Mouse (Mus musculus): ENCODE data around the gene Cntnap5a. TPM values are rescaled to one million over a fixed set of nuclear protein-coding genes. Genes with fewer than 3 reads are reported as not detected.
A peak's percentile ranks its signal among the peaks of the same experiment; 100 is the strongest.

Cntnap5a gene
- polyA plus RNA-seq, 1 experiment from 2014 or later: 0.07 TPM

DNA sequence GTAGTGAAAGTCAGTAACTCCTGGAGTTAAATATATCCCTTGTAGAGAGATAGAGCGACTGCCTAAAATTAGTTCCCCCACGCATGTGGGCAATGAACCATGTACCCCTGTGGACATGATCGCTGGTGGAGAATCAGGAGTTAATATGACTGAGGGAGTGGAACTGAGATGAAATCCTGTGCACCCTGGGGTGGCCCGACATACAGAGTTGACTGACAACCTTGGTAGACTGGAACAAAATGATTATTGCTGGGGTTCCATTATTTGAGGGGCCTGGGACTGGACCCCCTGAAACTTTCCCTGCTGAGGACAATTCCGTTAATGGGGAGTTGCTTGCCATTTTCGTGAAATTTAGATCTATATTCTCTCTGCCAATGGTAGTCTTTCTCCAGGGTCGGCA, 683.0 kb downstream of the Cntnap5a start:
- Histone ChIP-seq H3K9me3 (ENCODE audit: control insufficient read depth, low read length) (no peaks in the 10 kb centered on the region), H3K4me2 (no peak overlapping the region), H3K4me3 (ENCODE audit: low read depth, low read length) (no peak overlapping the region), H3K9ac (ENCODE audit: low read length) (no peak overlapping the region), H3K4me1 (ENCODE audit: control insufficient read depth, insufficient read depth, low read length) (peaks cover 6% of the 10 kb centered on the region), H3K27ac (ENCODE audit: low read depth, low read length) (no peak overlapping the region; the same call in 1 of the 2 replicates), H3K27me3 (ENCODE audit: control insufficient read depth, insufficient read depth, low read length) (no peaks in the 10 kb centered on the region), H3K36me3 (ENCODE audit: control insufficient read depth, insufficient read depth, low read length) (no peaks in the 10 kb centered on the region)
- WGBS: 25% methylated on average over 7 of the region's 7 CpGs
- ATAC-seq (ENCODE audit: low FRiP score) (0 out of 2 replicates have a peak, but pooled peaks have one; percentile 36), DNase-seq (ENCODE audit: low spot score, missing footprints) (no peak)

DNA sequence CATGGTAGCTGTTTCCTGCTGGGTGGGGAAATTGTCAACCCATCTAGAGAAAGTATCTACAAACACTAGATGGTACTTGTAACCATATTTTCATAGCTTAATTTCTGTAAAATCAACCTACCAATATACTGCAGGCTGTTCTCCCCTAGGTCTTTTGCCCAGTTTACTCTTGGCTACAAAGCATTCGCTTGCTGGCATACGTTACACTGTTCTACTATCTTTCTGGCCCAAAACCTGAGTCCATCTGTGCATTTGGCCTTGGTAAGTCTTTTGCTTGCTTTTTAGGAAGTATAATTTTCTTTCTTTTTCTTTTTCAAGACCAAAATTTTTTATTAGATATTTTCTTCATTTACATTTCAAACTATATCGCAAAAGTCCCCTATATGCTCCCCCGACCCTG, 686.3 kb downstream of the Cntnap5a start:
- Histone ChIP-seq H3K27ac (ENCODE audit: low read depth, low read length) (no peak overlapping the region), H3K4me3 (ENCODE audit: low read depth, low read length) (no peak overlapping the region), H3K4me2 (no peak overlapping the region), H3K27me3 (ENCODE audit: control insufficient read depth, insufficient read depth, low read length) (no peaks in the 10 kb centered on the region), H3K9ac (ENCODE audit: low read length) (no peak overlapping the region), H3K9me3 (ENCODE audit: control insufficient read depth, low read length) (no peaks in the 10 kb centered on the region), H3K4me1 (ENCODE audit: control insufficient read depth, insufficient read depth, low read length) (peaks cover 6% of the 10 kb centered on the region), H3K36me3 (ENCODE audit: control insufficient read depth, insufficient read depth, low read length) (no peaks in the 10 kb centered on the region)
- DNase-seq (ENCODE audit: low spot score, missing footprints) (no peak), ATAC-seq (ENCODE audit: low FRiP score) (no peak)
- 96% methylated on average over 4 of the region's 4 CpGs for WGBS

DNA sequence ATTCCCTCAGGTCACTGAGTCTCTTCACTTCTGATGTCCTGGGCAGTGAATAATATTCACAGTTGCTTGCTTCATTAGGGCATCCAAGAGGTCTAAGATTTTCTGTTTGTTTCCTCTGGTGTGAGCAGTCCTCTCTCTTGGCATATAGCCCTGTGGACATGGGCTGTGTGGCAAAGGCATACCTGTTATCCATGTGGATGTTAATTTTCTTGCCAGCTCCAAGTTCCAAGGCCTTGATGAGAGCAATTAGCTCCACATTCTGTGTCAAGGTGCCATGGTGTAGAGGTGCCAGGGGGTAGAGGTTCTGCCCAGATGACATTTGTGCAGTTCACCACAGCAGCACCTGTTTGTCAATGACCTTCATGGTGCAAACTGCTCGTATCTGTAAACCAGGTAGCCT, 689.0 kb downstream of the Cntnap5a start:
- Histone ChIP-seq H3K4me1 (ENCODE audit: control insufficient read depth, insufficient read depth, low read length) (no peaks in the 10 kb centered on the region), H3K4me2 (no peak overlapping the region), H3K36me3 (ENCODE audit: control insufficient read depth, insufficient read depth, low read length) (no peaks in the 10 kb centered on the region), H3K27me3 (ENCODE audit: control insufficient read depth, insufficient read depth, low read length) (no peaks in the 10 kb centered on the region), H3K9me3 (ENCODE audit: control insufficient read depth, low read length) (no peaks in the 10 kb centered on the region), H3K4me3 (ENCODE audit: low read depth, low read length) (no peak overlapping the region), H3K27ac (ENCODE audit: low read depth, low read length) (no peak overlapping the region), H3K9ac (ENCODE audit: low read length) (no peak overlapping the region)
- ATAC-seq (ENCODE audit: low FRiP score): no peak
- 74% methylated on average over 1 of the region's 1 CpGs for WGBS
- no peak for DNase-seq (ENCODE audit: low spot score, missing footprints)

DNA sequence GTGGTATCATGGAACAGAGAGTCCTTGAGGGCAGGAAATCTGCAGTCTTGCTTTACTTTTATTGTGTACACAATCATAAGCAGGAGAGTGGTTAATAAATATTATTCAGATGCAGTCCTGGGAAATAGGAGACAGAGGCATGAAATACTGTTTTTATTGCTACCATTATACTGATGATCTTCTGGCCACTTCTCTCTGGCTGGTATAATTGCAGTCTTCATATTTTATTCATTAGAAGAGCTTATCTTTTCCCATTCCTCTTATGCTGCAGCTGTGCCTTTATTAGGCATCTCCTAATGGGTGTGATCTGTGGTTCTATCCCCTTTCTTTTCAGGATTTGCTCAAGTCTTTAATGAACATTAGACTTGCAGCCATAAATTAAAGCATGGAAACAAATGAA, 707.8 kb downstream of the Cntnap5a start:
- Histone ChIP-seq H3K36me3 (ENCODE audit: control insufficient read depth, insufficient read depth, low read length) (no peaks in the 10 kb centered on the region), H3K9me3 (ENCODE audit: control insufficient read depth, low read length) (no peaks in the 10 kb centered on the region), H3K9ac (ENCODE audit: low read length) (no peak overlapping the region), H3K4me3 (ENCODE audit: low read depth, low read length) (no peak overlapping the region), H3K4me1 (ENCODE audit: control insufficient read depth, insufficient read depth, low read length) (no peaks in the 10 kb centered on the region), H3K27ac (ENCODE audit: low read depth, low read length) (no peak overlapping the region), H3K27me3 (ENCODE audit: control insufficient read depth, insufficient read depth, low read length) (no peaks in the 10 kb centered on the region), H3K4me2 (no peak overlapping the region)
- peak; percentile 70; the same call in 1 of the 2 replicates for ATAC-seq (ENCODE audit: low FRiP score)
- DNase-seq (ENCODE audit: low spot score, missing footprints): peak; percentile 69

DNA sequence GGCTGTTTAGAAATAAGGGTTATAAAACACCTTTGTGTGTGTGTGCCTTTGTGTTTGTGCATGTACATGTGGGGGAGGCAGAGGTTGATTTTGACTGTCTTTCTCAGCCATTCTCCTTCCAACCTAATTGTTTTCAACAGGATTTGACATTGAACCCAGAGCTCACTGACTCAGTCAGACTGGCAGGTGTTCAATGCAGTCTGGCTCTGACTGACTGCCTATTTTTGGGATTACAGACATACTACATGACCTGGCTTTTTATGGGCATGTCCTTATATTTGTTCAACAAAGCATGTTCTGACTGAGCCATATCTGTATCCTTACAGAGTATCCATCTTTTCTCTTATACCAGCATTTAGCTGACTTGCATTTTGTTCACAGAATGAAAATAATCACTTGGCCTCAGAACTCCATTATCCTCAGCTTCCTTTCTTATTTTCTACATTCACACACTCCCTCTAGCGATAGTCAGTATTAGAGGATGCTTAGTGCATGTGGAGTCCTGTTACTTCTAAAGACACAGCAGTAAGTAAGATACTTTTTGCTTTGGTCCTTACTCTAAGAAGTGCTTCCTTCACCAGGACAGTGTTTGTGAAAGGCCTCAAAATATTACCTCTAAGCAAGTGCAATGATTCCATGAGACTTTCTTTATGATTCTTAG, 717.6 kb downstream of the Cntnap5a start:
- H3K4me1 ChIP-seq (ENCODE audit: control insufficient read depth, insufficient read depth, low read length): no peaks in the 10 kb centered on the region
- no peak for ATAC-seq (ENCODE audit: low FRiP score)
- no peaks in the 10 kb centered on the region for H3K27me3 ChIP-seq (ENCODE audit: control insufficient read depth, insufficient read depth, low read length)
- H3K4me3 ChIP-seq (ENCODE audit: low read depth, low read length): no peak overlapping the region
- no peaks in the 10 kb centered on the region for H3K9me3 ChIP-seq (ENCODE audit: control insufficient read depth, low read length)
- no peaks in the 10 kb centered on the region for H3K36me3 ChIP-seq (ENCODE audit: control insufficient read depth, insufficient read depth, low read length)
- DNase-seq (ENCODE audit: low spot score, missing footprints): no peak
- H3K9ac ChIP-seq (ENCODE audit: low read length): no peak overlapping the region
- no peak overlapping the region for H3K4me2 ChIP-seq
- H3K27ac ChIP-seq (ENCODE audit: low read depth, low read length): no peak overlapping the region
- 74% methylated on average over 1 of the region's 1 CpGs for WGBS

DNA sequence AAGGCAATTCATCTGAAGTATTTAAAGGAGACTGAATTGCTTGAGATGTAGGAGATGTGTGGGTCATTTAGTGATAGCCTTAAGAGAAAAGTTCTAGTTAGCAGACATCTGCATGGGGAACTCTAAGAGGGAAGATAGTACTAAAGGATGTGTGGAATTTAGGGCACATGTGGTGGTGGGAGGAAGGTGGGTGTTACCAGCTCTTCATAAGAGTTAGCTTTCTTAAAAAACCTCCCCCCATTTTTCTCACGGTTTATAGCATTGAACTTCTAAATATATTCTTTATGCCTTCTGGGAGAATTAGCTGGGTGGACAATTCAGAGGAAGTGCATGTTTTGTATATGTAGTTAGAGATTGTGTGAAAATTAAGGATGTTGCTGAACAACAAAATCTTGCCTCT, 725.3 kb downstream of the Cntnap5a start:
- Histone ChIP-seq H3K9me3 (ENCODE audit: control insufficient read depth, low read length) (no peaks in the 10 kb centered on the region), H3K4me1 (ENCODE audit: control insufficient read depth, insufficient read depth, low read length) (no peaks in the 10 kb centered on the region), H3K9ac (ENCODE audit: low read length) (no peak overlapping the region), H3K4me3 (ENCODE audit: low read depth, low read length) (no peak overlapping the region), H3K27me3 (ENCODE audit: control insufficient read depth, insufficient read depth, low read length) (no peaks in the 10 kb centered on the region), H3K36me3 (ENCODE audit: control insufficient read depth, insufficient read depth, low read length) (no peaks in the 10 kb centered on the region), H3K27ac (ENCODE audit: low read depth, low read length) (no peak overlapping the region), H3K4me2 (no peak overlapping the region)
- ATAC-seq (ENCODE audit: low FRiP score) (no peak), DNase-seq (ENCODE audit: low spot score, missing footprints) (no peak)
- 93% methylated on average over 1 of the region's 1 CpGs for WGBS

DNA sequence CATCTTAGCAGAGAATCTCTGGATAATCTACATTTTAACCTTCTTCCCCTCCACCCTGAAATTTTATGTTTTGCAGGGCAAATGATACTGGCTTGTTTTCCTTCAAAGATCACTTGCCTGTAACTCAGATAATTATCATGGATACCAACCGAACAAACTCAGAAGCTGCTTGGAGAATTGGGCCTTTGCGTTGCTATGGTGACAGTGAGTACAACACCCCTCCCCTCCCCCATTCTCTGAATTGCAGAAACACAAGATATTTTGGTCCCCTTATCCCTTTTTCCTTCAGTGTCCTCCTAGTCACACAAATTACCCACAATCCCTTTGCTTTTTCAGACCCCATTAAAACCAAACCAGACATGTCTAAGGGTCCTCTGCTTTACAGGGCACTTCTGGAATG, 743.8 kb downstream of the Cntnap5a start:
- no peaks in the 10 kb centered on the region for H3K9me3 ChIP-seq (ENCODE audit: control insufficient read depth, low read length)
- ATAC-seq (ENCODE audit: low FRiP score): peak; percentile 44; the same call in 1 of the 2 replicates
- H3K27me3 ChIP-seq (ENCODE audit: control insufficient read depth, insufficient read depth, low read length): no peaks in the 10 kb centered on the region
- H3K9ac ChIP-seq (ENCODE audit: low read length): no peak overlapping the region
- no peak overlapping the region for H3K4me3 ChIP-seq (ENCODE audit: low read depth, low read length)
- no peak overlapping the region for H3K4me2 ChIP-seq
- no peaks in the 10 kb centered on the region for H3K36me3 ChIP-seq (ENCODE audit: control insufficient read depth, insufficient read depth, low read length)
- DNase-seq (ENCODE audit: low spot score, missing footprints): no peak
- 56% methylated on average over 2 of the region's 2 CpGs for WGBS
- H3K4me1 ChIP-seq (ENCODE audit: control insufficient read depth, insufficient read depth, low read length): peaks cover 4% of the 10 kb centered on the region; the same call in 1 of the 2 replicates
- no peak overlapping the region for H3K27ac ChIP-seq (ENCODE audit: low read depth, low read length)

DNA sequence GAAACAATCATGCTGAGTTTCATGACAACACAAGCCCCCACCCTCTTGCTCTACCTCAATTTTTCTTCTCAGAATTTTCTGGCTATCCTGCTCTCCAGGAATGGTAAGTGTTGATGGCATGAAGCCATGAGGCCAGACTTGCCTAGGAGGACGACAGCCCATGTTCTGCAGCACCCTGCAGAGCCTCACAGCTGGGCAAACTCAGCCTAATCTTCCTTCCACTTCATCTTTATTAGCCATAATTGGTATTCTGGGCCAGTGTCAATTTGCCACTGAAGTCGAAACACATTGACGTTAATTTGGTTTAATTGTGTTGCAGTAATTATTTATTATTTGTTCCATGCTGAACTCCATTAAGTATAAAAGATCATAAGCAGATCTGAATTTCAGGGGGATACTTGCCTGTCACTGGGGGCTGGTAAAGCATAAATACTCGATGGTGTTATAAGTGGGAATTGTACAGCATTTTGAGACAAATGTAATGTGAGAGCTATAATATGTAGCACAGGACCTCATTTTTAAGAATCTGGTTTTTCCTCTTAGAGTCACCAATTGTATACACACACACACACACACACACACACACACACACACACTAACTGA, 770.7 kb downstream of the Cntnap5a start:
- DNase-seq (ENCODE audit: low spot score, missing footprints) (no peak), ATAC-seq (ENCODE audit: low FRiP score) (no peak)
- no peak overlapping the region for H3K4me2 ChIP-seq
- H3K27me3 ChIP-seq (ENCODE audit: control insufficient read depth, insufficient read depth, low read length): no peaks in the 10 kb centered on the region
- H3K9ac ChIP-seq (ENCODE audit: low read length): no peak overlapping the region
- no peaks in the 10 kb centered on the region for H3K36me3 ChIP-seq (ENCODE audit: control insufficient read depth, insufficient read depth, low read length)
- H3K9me3 ChIP-seq (ENCODE audit: control insufficient read depth, low read length): no peaks in the 10 kb centered on the region
- H3K4me1 ChIP-seq (ENCODE audit: control insufficient read depth, insufficient read depth, low read length): no peaks in the 10 kb centered on the region
- no peak overlapping the region for H3K4me3 ChIP-seq (ENCODE audit: low read depth, low read length)
- 78% methylated on average over 4 of the region's 4 CpGs for WGBS
- no peak overlapping the region for H3K27ac ChIP-seq (ENCODE audit: low read depth, low read length)

DNA sequence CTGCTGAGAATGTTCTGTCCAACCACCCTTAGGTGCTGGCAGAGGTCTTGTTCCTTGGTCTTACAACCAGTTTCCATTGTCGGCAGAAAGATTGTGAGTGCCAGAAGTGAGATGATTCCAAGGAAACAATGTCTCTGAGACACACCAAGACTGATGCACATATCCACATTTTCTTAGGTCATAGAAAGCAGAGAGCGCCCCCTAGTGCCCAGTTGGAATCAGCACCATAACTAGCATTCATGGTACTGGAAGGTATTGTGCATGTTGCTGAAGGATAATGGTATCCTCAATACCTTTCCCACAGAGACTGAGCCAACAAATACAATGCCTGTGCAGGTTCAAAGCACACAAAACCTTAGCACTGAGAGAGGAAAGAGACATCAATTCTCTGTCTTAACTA, 793.1 kb downstream of the Cntnap5a start:
- ATAC-seq (ENCODE audit: low FRiP score) (peak; percentile 73), DNase-seq (ENCODE audit: low spot score, missing footprints) (peak; percentile 91)
- Histone ChIP-seq H3K4me1 (ENCODE audit: control insufficient read depth, insufficient read depth, low read length) (no peaks in the 10 kb centered on the region), H3K27me3 (ENCODE audit: control insufficient read depth, insufficient read depth, low read length) (no peaks in the 10 kb centered on the region), H3K27ac (ENCODE audit: low read depth, low read length) (no peak overlapping the region), H3K4me2 (no peak overlapping the region), H3K9ac (ENCODE audit: low read length) (no peak overlapping the region), H3K9me3 (ENCODE audit: control insufficient read depth, low read length) (no peaks in the 10 kb centered on the region), H3K36me3 (ENCODE audit: control insufficient read depth, insufficient read depth, low read length) (no peaks in the 10 kb centered on the region), H3K4me3 (ENCODE audit: low read depth, low read length) (no peak overlapping the region)
- WGBS: 20% methylated on average over 2 of the region's 2 CpGs

Data from midbrain, embryonic 11.5 days (tissue).